ENCODE assay signal across 27 mouse cellular contexts in genomic region chr7:133083936-133084614, GRCm38 (mm10). TPM values are rescaled to one million over a fixed set of nuclear protein-coding genes. Genes with fewer than 3 reads are reported as not detected.
DNase-seq lines count a peak whose midpoint lies in the region; ATAC-seq and TF ChIP-seq lines count a peak whose summit lies in the region.
"Had no signal": no experiment of that assay in that cellular context is flagged by ENCODE, and none has a peak within 500 bp of the region (broad histone marks: within the 10 kb centered on the region; RNA-seq: fewer than 3 reads in every experiment).

No protein-coding gene starts in this region.

- H3K27ac ChIP-seq in heart, embryonic 10.5 days = no peak overlapping the region
- 0 out of 2 replicates have a peak overlapping the region, but pooled peaks have one; percentile 19 for H3K27ac ChIP-seq in kidney, postnatal 0 days
- H3K27ac ChIP-seq in forebrain, embryonic 15.5 days (replicated peaks) = no peak overlapping the region
- H3K27ac ChIP-seq: embryonic facial prominence, embryonic 10.5 days; embryonic facial prominence, embryonic 13.5 days; forebrain, embryonic 10.5 days; forebrain, embryonic 13.5 days; gastrocnemius, adult 2 months; heart, adult 2 months; hindbrain, embryonic 14.5 days; hindbrain, postnatal 0 days had no signal

- H3K9ac ChIP-seq in kidney, postnatal 0 days (ENCODE audit: low read depth, low read length) = no peak overlapping the region
- H3K9ac ChIP-seq in forebrain, embryonic 15.5 days (replicated peaks) = no peak overlapping the region
- H3K9ac ChIP-seq: embryonic facial prominence, embryonic 13.5 days; forebrain, embryonic 13.5 days; forebrain, postnatal 0 days; hindbrain, embryonic 14.5 days had no signal

- no peak overlapping the region for H3K4me2 ChIP-seq in kidney, postnatal 0 days (ENCODE audit: low read length)
- H3K4me2 ChIP-seq in forebrain, embryonic 15.5 days (replicated peaks) = no peak overlapping the region
- H3K4me2 ChIP-seq: embryonic facial prominence, embryonic 13.5 days; forebrain, embryonic 13.5 days; heart, embryonic 11.5 days; hindbrain, embryonic 14.5 days had no signal

- no peak overlapping the region for H3K4me3 ChIP-seq in heart, embryonic 10.5 days
- no peak overlapping the region for H3K4me3 ChIP-seq in kidney, postnatal 0 days (replicated peaks; ENCODE audit: low read depth, low read length)
- no peak overlapping the region for H3K4me3 ChIP-seq in forebrain, embryonic 15.5 days
- H3K4me3 ChIP-seq: embryonic facial prominence, embryonic 10.5 days; embryonic facial prominence, embryonic 13.5 days; erythroblast, embryonic 14.5 days; forebrain, embryonic 10.5 days; forebrain, embryonic 13.5 days; gastrocnemius, adult 2 months; heart, adult 2 months had no signal

- no peaks in the 10 kb centered on the region for H3K27me3 ChIP-seq in heart, embryonic 10.5 days (ENCODE audit: insufficient read depth, poor library complexity, severe bottlenecking)
- no peaks in the 10 kb centered on the region for H3K27me3 ChIP-seq in kidney, postnatal 0 days (ENCODE audit: insufficient read depth, low read length)
- no peaks in the 10 kb centered on the region for H3K27me3 ChIP-seq in forebrain, embryonic 15.5 days
- H3K27me3 ChIP-seq: embryonic facial prominence, embryonic 13.5 days; forebrain, embryonic 13.5 days had no signal

- WGBS in heart, embryonic 10.5 days = 82% methylated on average over 13 of the region's 13 CpGs
- 83% methylated on average over 13 of the region's 13 CpGs for WGBS in kidney, postnatal 0 days
- WGBS in forebrain, embryonic 15.5 days = 89% methylated on average over 13 of the region's 13 CpGs

- peaks cover 44% of the 10 kb centered on the region for H3K4me1 ChIP-seq in heart, embryonic 10.5 days
- peaks cover 9% of the 10 kb centered on the region; the same call in 1 of the 2 replicates for H3K4me1 ChIP-seq in kidney, postnatal 0 days (replicated peaks; ENCODE audit: insufficient read depth, low read length)
- peaks cover 39% of the 10 kb centered on the region for H3K4me1 ChIP-seq in forebrain, embryonic 15.5 days

- H3K36me3 ChIP-seq in heart, embryonic 10.5 days = peaks cover 21% of the 10 kb centered on the region
- H3K36me3 ChIP-seq in kidney, postnatal 0 days (ENCODE audit: insufficient read depth, low read length) = peaks cover 5% of the 10 kb centered on the region; the same call in 1 of the 2 replicates
- H3K36me3 ChIP-seq in forebrain, embryonic 15.5 days = no peaks in the 10 kb centered on the region

- DNase-seq in heart, adult 11 months = peak; percentile 93
- DNase-seq in heart, embryonic 10.5 days (ENCODE audit: low spot score) = no peak
- DNase-seq in kidney, postnatal 0 days (ENCODE audit: low spot score) = no peak
- no peak for DNase-seq in kidney, postnatal 4 days
- peak; percentile 31 for DNase-seq in urinary bladder, postnatal 14 days (ENCODE audit: low spot score)
- no peak for DNase-seq in urinary bladder, adult 2 months (ENCODE audit: low spot score)
- DNase-seq: adrenal gland, adult 8-10 months; adrenal gland, postnatal 25 days; cerebellum, adult 11-12 months; cerebellum, adult 8-10 months; cerebellum, postnatal 10 days; cerebellum, postnatal 36 days; embryo, embryonic 11 days; forebrain, postnatal 0 days; gastrocnemius, adult 2 months; gastrocnemius, postnatal 14 days; heart, adult 2 months had no signal

- H3K9me3 ChIP-seq in heart, embryonic 10.5 days = no peaks in the 10 kb centered on the region
- no peaks in the 10 kb centered on the region for H3K9me3 ChIP-seq in kidney, postnatal 0 days (replicated peaks; ENCODE audit: low read length)
- H3K9me3 ChIP-seq in forebrain, embryonic 15.5 days = no peaks in the 10 kb centered on the region
- H3K9me3 ChIP-seq: embryonic facial prominence, embryonic 10.5 days; embryonic facial prominence, embryonic 13.5 days; forebrain, embryonic 10.5 days; forebrain, embryonic 13.5 days had no signal

- ATAC-seq in kidney, postnatal 0 days (replicated peaks; ENCODE audit: low FRiP score, low read depth) = no peak
- ATAC-seq in forebrain, embryonic 15.5 days (replicated peaks) = no peak
- ATAC-seq: activated CD4-positive, CD25-positive, alpha-beta regulatory T cell, adult 4 months; forebrain, embryonic 13.5 days; forebrain, postnatal 0 days; hindbrain, postnatal 0 days had no signal

- TF ChIP-seq CTCF in kidney, postnatal 0 days (IDR thresholded peaks at IDR 0.05; ENCODE audit: low read depth) = no peak

RNA-seq across cellular contexts. Expression of gene Fgfr2, which starts 39.1 kb away (rescaled TPM):
- polyA plus RNA-seq in heart, embryonic 10.5 days (2016; fragmentation: Nextera tagmentation; extraction: Ambion mirVana) = 23.6 and 46.6 TPM in 2 replicates
- polyA plus RNA-seq in kidney, postnatal 0 days (2015; fragmentation: Nextera tagmentation; extraction: Ambion mirVana) = 79.8 and 88.6 TPM in 2 replicates
- polyA plus RNA-seq in urinary bladder, adult 2 months (2012; rRNA removed) = 80.2 and 89.9 TPM in 2 replicates
- 43.5 and 48.1 TPM in 2 replicates for polyA plus RNA-seq in forebrain, embryonic 15.5 days (2015; fragmentation: Nextera tagmentation; extraction: Ambion mirVana)
- polyA plus RNA-seq: activated CD4-positive, CD25-positive, alpha-beta regulatory T cell, adult 4 months; erythroblast, embryonic 14.5 days had no signal

RNA-seq across cellular contexts. Expression of gene Ctbp2, which starts 40.1 kb away (rescaled TPM):
- polyA plus RNA-seq in heart, embryonic 10.5 days (2016; fragmentation: Nextera tagmentation; extraction: Ambion mirVana) = 60.1 and 75.7 TPM in 2 replicates
- polyA plus RNA-seq in kidney, postnatal 0 days (2015; fragmentation: Nextera tagmentation; extraction: Ambion mirVana) = 89.1 and 95.9 TPM in 2 replicates
- 83.1 and 99.4 TPM in 2 replicates for polyA plus RNA-seq in urinary bladder, adult 2 months (2012; rRNA removed)
- 80.3 and 87.4 TPM in 2 replicates for polyA plus RNA-seq in forebrain, embryonic 15.5 days (2015; fragmentation: Nextera tagmentation; extraction: Ambion mirVana)

Comparison
In these comparisons a context has a peak if more than half of its experiments do, and no peak if none do; other contexts are left out.
1. DNase-seq: peak in heart, adult 11 months (single experiment) and urinary bladder, postnatal 14 days (single experiment); none in heart, embryonic 10.5 days (single experiment), kidney, postnatal 0 days (single experiment), kidney, postnatal 4 days (0 of 2) and urinary bladder, adult 2 months (single experiment).